Mouse (Mus musculus): ENCODE results near the gene Usp2.

Usp2 gene

GRCm38 (mm10) chr9:44127351-44127801 lies 60.6 kb downstream of the Usp2 start:
- no peak for DNase-seq

- no peak for DNase-seq
Observed at GRCm38 (mm10) chr9:44129633-44130032, 62.8 kb downstream of the Usp2 start.

GRCm38 (mm10) chr9:44130034-44130433 lies 63.2 kb downstream of the Usp2 start:
- DNase-seq = peak; percentile 84

- DNase-seq = peak; percentile 47
Observed at GRCm38 (mm10) chr9:44130581-44131275, 63.9 kb downstream of the Usp2 start.

- no peak for DNase-seq
Observed at GRCm38 (mm10) chr9:44131276-44131590, 64.4 kb downstream of the Usp2 start.

- DNase-seq = no peak
Observed at GRCm38 (mm10) chr9:44132200-44132599, 65.4 kb downstream of the Usp2 start.

GRCm38 (mm10) chr9:44133287-44133686 lies 66.5 kb downstream of the Usp2 start:
- DNase-seq = no peak

- DNase-seq = peak; percentile 64
Observed at GRCm38 (mm10) chr9:44134101-44134850, 67.5 kb downstream of the Usp2 start, which contains the start of gene Mcam. Gene Mcam, plus strand, starts transcription at chr9:44134469.

- DNase-seq = peak; percentile 71
Observed at GRCm38 (mm10) chr9:44134851-44135730, 68.3 kb downstream of the Usp2 start.

- DNase-seq = no peak
Observed at GRCm38 (mm10) chr9:44135731-44136411, 69.0 kb downstream of the Usp2 start.

- no peak for DNase-seq
Observed at GRCm38 (mm10) chr9:44137846-44138245, 71.0 kb downstream of the Usp2 start.

- DNase-seq = no peak
Observed at GRCm38 (mm10) chr9:44141951-44142350, 75.1 kb downstream of the Usp2 start.

- no peak for DNase-seq
Observed at GRCm38 (mm10) chr9:44143421-44143820, 76.6 kb downstream of the Usp2 start.

- no peak for DNase-seq
Observed at GRCm38 (mm10) chr9:44144023-44144717, 77.3 kb downstream of the Usp2 start.

- no peak for DNase-seq
Observed at GRCm38 (mm10) chr9:44144718-44145060, 77.9 kb downstream of the Usp2 start.

Measured in thymus, postnatal 14 days (tissue).